Mouse (Mus musculus) cerebellum, adult 11 months (tissue): ENCODE measurements around the gene Ccnd2.

Experiments used
- DNase-seq: peaks from one replicate; pipeline ENCODE4 v3.0.0; 2022

Ccnd2 gene

DNA sequence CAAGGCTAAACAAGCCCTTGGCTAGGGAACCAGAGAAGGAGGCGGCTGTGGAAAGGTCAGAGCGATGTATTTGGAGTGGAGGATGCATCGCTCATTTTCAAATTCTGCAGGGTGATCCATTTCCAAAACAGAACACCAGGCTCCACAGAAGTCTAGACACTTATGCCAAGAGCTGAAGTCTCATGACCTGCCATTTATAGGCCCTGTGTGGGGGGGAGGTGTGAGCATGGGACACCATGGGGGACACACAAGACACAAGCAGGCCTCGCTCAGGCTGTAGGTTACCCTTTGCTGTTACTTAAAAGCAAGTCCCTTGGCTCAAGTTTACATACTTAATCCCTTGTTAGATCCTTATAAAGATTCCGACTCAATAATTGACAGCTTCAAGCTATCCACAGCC, 45.8 kb downstream of the Ccnd2 start:
- DNase-seq: no peak

DNA sequence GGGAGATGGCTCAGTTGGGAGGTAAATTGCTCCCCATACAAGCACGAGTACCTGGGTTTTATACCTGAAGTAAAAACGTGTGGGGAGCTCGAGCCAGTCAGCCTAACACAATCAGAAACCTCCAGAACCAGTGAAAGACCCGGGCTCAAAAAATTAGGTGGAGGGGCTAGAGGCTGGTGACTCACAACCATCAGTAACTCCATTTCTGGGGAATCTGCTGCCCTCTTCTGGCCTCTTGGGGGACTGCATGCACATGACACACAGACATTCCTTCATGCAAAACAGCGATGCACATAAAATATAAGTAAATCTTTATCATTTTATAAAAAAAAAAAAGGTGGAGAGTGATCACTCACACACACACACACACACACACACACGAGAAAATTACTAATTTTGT, 46.9 kb downstream of the Ccnd2 start:
- DNase-seq: no peak

DNA sequence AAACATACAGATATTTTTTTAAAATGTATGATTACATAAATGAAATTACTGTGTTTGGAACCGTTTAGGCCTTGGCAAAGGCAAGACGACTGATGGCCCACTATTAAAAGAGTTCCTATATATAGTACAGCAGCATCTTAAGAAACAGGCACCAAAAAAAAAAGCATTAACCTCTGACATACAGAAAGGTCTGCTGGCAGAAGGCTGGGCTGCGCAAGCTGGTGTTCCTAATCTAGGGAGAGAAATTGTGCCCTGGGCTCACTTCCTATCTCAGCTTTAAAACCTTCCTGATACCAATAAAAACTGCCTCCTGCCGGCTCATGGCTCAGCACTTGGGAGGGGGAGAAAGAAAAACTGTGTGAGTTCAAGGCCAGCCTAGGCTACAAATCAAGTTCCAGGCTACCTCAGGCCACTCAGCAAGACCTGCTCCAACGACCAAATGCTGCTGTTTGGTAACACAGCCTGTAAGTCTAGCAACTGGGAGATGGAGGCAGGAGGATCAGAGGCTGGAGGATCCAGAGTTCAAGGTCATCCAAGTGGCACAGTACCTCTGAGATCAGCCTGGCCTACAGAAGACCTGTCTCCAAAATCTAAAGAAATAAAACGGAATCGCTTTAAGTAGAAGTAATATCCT, 47.5 kb downstream of the Ccnd2 start:
- no peak for DNase-seq

DNA sequence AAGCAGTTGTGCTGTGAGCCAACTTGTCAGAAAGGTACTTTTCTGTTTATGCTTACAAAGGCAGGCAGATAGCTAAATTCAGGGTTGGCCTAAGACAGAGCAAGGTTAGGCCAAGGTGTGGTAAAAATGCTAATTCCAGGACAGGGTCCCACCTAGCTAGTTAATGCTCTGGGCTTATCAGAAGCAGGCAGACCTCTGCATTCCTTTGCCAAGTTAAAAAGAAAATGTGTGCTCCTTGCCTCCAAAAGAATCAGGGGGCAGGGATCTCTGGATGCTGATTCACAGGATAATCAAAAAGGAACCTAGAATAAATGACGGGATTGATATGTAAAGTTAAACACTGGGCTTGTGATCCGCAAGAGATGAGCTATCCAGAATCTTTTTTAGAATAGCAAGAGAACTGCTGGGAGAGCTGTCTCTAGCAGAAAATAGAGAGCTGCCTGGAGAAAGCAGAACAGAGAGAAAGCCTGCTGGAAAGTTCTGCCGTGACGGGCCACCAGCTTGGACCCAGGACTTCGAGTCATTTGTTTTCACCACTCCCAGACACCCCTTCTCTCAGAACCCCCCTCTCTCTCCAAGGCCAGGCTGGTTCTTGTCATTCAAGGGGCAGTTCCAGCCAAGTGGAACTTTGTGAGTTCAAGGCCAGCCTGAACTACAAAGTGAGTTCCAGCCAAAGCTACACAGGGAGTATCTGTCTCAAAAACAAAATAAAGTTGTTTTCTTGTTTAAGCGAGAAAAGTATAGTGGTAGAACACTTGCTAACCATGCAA, 48.3 kb downstream of the Ccnd2 start:
- DNase-seq: no peak

DNA sequence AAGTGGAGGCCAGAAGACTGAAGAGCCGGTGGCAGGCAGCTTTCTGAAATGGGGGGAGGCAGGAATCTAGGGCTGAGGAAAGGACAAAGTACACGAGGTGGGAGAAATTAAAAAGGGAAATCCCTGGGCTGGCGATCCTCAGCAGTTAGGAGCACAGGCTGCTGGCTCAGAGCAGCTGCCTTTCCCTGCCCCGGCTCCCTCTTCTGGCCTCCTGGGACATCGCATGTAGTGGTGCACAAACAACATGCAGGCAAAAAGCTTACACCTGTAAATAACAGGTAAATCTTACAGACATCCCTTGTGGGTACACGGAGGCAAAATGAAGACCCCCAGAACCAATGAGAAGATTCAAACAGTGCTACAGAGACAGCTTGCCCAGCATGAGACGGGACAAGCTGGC, 57.4 kb downstream of the Ccnd2 start:
- no peak for DNase-seq

DNA sequence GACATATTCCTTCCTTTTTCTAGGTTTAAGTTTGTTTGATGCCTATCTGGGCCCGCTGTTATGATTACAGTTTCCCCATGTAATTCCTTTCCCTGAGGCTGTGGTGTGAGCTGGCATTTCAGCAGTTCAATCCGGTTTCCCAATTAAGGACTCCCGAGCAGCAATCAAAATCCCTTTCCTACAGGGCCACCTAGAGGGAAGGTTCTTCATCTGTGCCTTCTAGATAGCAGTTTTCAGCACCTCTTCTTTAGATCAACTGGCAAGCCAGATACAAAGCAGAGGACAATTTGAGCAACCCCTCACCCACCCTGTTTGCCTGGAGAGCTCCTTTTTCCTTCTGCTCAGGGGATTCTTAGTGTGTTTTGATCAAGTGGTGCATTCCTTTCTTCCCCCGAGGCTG, 65.3 kb downstream of the Ccnd2 start:
- peak; percentile 35 for DNase-seq

DNA sequence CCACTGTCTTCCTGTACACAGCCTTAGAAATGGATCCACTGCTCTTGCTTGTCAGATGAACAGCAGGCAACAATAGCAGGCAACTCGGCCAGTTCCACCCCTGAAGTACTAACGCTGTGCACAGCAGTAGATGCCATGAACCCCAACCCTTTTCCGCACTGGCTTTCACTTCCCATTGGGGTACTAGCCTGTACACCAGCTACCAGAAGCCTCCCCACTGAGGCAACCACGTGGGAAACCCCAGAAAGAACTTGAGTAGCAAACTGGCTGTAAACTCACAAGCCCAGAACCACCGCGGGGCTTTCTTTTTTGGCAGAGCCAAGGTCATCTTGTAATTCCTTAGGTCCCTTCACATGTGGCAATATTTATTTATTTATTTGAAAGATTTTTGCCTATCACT, 70.2 kb downstream of the Ccnd2 start:
- no peak for DNase-seq

DNA sequence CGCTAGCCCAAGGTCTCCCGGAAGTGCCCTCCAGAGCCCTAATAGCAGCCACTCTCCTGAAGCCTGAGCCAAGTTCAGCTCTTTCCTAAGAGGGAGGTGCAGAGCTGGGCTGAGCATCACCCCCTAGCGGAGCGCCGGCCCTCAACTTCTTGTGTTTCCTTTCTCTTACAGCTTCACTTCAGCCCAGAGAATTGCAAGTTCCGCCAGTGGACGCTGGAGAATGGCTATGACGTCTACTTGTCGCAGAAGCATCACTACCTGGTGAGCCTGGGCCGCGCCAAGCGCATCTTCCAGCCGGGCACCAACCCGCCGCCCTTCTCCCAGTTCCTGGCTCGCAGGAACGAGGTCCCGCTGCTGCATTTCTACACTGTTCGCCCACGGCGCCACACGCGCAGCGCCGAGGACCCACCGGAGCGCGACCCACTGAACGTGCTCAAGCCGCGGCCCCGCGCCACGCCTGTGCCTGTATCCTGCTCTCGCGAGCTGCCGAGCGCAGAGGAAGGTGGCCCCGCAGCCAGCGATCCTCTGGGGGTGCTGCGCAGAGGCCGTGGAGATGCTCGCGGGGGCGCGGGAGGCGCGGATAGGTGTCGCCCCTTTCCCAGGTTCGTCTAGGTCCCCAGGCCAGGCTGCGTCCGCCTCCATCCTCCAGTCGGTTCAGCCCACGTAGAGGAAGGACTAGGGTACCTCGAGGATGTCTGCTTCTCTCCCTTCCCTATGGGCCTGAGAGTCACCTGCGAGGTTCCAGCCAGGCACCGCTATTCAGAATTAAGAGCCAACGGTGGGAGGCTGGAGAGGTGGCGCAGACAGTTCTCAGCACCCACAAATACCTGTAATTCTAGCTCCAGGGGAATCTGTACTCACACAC, 71.9 kb downstream of the Ccnd2 start:
- DNase-seq: peak; percentile 69
